Mouse (Mus musculus) c-Kit-positive CD71-positive TER-119-positive erythroid progenitor cells, embryonic 14.5 days (primary cell): ENCODE data around the gene Arfgap1.

Source experiments
- DNase-seq: peaks from one replicate; pipeline ENCODE4 v3.0.0-alpha.2; 2013; ENCODE audit warnings: low spot score

The Arfgap1 gene

DNA sequence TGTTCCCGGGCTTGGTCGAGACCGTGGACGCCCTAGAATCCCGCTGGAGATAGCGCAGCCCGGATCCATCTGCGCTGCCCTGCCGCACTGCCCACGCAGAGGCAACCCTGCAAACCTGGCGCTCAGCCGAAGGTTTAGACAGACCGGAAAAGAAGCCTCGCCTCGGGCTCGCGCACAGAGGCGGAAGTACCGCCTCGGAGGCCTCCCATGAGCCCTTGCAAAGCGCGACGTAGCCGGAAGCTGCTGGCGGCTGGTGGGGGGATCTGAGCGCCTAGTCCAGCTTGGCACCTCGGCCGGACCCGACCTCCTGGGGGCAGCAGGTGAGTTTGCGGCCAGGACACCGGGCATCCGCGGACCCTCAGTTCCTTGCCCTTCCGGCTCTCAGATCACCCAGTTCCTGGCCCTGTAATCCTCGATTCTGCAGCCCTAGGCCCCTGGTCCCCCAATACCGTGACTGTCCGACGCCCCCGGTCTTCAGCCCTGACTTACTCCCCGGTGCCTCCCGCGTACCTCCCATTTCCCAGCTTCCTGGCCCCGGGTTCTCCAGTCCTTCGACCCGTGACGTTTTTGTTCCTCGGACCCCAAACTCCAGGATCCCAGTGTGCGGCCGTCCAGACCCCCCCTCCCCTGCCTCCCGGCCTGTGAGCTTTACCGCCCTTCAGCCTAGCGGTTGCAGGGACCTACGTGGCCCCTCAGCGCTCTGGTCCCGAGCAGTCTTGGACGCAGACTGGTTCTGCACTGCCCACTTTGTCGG is at the start of gene Arfgap1:
Arfgap1 (plus strand) TSS at position 216 of the 754 bp plus-strand sequence.
- DNase-seq = peak; percentile 81

DNA sequence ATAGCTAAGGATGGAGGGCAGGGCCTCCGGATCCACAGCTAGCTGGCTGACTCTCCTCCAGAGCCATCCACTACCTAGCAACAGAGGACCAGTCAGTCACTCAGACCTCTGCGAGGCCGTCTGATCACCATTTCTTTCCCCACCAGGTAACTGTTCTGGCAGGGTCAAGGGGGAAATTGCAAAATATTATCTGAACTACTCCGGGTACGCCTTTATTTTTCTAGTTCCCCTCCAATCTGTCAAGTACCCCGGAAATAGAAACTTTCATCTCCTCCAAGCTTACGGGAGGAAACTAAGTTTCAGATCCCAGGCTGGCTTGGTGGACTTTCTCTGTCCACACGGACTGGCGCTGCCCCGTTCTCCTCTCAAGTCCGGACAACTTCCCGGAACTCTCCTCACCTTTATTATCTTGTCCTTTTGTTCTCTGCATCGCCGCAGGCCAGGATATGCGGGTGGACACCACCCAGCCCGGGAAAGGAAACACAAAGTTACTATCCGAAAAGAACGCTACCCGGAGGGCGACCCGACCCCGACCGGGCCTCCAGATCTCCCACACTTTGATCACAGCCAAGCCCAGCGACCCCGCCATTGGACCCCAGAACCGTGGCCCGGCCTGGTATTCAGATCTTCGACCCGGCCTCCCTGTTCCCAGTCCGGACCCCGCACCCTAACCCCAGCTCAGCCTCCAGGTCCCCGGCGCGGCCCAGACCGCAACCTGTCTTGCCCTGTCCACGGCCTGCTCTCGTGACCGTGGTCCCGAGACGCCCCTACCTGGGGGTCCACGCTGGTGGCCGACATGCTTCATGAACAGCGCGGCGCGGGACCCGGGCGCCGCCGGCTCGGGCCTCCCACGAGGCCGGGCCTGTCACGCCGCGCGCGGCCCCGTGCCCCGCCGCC is 46.9 kb upstream of the Arfgap1 start:
- DNase-seq = no peak

GRCm38 (mm10) chr2:180920810-180921400 is 46.1 kb upstream of the Arfgap1 start, which contains the start of gene Ythdf1:
Gene Ythdf1, minus strand, starts transcription at chr2:180920949.
- DNase-seq = peak; percentile 96

DNA sequence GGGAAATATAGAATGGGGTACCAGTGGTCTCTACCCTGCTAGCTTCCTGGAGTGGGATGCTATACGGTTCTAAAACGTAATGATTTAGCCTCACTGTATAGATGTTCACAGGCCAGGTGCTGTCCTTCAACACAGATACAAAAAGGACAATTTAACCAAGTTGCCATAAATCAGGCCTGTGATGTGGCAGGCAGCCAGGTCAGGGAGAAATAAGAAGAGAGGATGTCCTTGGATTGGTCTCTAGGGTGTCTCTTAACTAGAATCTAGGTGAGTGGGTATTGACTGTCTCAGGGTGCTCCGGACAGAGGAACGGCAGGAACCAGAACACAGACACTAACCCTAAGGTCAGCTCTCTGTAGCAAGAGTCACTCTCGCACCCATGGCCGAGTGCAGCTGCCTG is 44.3 kb upstream of the Arfgap1 start:
- no peak for DNase-seq

DNA sequence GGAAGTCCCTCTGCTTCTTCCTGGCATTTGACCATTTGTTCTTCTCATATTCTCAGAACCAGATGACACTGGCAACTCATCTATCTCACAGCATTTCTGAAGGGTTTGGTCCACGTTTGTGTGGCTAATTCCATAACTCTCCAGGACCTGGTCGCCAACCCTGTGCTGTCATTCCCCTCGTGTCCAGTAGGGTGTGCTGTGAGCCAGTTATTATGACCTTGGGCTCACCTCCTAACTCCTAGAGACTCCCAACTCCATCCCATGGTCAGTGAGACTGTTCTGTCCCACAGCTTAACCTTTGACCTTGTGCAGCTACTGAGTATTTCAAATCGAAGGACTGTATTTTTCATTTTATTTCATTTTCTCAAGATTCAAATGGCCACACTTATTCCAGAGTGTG is 41.8 kb upstream of the Arfgap1 start:
- DNase-seq = peak; percentile 64

DNA sequence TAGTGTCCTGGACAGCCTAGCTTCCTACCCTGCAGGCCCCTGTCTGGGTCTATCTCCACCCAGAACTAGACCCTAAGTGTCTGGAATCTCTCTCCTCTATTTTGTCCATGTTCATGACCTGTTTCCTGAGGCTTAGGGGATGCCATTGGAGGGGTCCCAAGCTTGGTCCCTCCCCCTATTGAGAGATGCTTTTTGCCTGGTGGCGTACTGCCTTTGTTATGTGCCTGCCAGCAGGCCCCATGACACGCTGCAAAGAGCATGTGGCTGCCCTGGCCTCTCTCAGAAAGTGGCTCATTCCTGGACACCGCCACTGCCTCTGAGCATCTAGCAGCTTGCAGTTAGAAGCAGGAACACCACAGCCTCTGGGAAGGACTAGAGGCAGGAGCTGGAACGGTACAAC is 38.3 kb upstream of the Arfgap1 start, which contains the start of gene Birc7:
Birc7 (plus strand) TSS at position 301 of the 400 bp plus-strand sequence.
- no peak for DNase-seq

DNA sequence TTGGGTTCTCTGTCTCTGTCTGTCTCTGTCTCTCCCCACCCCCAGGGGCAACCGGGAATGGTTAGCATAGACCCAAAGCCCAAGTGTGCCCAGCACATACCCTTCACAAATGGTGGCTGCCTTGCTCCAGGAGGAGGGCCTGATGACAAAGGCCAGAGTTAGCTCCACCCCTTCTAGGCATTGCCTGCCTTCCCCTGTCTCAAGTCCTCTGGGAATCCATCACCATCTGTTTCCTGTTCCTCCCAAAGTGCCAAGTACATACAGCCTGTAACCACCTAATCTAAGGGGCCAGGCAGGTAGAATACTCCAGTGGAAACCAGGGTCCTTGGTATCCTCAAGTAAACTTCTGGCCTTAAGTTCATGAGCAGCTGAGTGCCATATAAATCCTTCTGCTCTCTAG is 34.6 kb upstream of the Arfgap1 start:
- DNase-seq = no peak

GRCm38 (mm10) chr2:180940187-180940586 is 26.8 kb upstream of the Arfgap1 start:
- DNase-seq = no peak

DNA sequence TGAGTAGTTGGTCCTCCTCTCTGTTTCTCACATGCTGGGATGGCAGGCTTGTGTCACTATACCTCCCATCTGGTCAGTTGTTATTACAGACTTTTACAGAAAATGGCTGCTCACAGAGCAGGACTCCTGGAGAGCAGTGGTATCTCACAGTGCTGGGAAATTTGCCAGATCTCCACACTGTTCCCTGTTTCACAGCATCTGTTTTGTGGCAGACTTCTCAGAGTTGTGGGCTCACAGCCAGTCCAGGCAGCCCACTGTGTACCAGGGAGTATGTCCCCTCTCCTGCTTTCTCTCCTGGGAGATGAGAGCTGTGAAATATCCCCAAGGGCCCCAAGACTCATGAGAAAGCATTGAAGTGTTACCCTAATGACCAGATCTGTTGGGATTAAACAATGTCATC is 25.2 kb upstream of the Arfgap1 start:
- DNase-seq = no peak

DNA sequence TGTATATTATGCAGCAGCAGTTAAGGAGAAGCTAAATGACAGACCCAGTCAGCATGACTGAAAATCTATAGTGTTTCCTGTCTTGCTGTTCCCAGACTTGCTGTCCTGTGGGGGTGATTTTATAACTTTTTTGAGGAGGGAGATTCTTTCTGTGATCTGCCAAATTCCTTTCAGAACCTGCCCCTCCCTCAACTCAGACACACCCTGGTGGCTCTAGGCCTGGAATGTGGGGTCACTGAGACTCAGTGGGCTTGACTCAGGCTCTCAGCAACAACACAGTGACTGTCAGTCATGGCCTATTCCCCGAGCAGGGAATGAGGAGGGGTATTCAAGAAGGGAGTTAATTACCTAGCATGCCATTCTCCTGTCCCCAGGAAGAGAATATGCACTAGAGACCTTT is 17.1 kb upstream of the Arfgap1 start:
- no peak for DNase-seq

- DNase-seq = no peak
These were observed 14.3 kb upstream of the Arfgap1 start for GRCm38 (mm10) chr2:180952731-180953171.

DNA sequence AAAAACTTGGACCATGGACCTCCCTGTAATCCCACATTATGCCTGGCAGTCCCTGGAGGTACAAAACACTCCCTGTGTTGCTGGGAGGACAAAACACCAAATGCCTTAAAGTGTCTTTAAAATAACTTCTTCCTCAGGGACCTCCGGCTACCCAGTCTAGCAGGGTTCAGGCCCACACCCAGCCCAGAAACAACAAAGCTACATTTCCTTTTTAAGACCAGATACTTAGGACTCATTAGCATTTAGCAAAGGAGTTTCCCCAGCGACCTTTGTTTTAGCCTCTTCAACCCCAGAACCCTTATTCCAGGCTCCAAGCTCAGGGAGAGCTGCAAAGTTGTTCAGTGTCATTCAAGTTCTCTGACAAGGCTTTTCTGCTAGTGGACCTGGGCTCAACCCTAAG is 13.4 kb upstream of the Arfgap1 start:
- DNase-seq = no peak

DNA sequence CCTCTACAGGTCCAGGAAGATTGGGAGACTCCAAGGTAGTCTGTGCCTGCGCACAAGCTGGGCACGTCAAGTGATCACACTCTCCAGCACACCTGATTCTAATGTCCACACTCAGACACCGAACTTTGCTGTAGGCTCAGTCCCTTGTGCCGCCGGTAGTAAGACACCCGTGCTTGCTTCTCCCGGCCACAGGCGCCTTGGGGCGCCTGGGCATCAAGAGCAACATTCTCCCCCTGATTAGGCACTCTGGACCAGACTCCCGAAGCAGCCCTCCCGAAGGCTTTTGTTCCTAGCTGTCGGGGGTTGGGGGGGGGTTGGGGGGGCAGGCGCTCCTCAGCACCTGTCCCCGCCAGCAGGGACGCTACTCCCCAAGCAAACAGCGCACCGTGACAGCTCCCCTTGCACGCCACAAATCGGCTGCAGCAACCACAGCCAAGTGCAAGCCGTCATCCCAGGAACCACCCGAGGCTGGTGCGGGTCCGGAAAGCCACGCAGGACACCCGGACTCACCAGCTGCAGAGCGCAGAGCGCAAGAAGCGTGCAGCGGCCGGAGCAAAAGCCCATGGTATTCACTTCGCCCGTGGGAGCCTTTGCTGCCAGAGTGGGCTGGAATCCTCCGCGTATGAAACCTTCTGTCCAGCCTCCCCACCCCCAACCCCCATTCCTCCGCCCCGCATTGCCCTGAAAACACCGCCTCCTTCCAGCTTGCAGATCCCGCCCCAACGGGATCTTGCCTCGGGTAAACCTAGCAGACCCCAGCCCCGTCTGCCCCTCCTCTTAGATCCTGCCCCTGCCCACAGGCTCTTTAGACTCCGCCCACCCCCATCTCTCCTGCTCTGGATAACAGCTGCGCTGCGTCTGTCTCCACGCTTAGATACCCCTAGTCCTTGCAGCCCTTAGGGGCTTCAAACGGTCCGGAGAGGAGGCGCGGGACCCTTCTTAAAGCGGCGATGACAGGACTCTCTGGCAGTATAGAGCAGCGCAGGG is 12.7 kb upstream of the Arfgap1 start, which contains the start of gene Nkain4:
Nkain4 (minus strand) TSS at position 639 of the 987 bp plus-strand sequence.
- DNase-seq = no peak

DNA sequence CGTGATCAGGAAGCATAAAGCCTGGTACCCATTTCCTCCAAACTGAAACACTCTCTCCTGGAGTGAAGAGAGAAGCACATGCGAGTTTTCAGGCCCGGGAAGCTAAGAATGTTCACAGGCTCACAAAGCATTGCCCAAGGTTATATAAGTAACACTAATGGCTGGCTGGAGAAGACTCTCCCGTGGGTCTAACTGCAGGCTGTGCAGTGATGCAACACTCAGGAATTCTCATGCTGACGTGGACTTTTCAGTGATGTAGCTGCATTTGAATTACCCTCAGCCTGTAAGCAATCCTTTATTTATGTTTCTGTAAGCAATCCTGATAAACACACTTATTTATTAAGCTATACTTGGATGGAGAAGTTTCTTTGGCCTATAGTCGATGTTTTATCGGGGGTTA is 7.4 kb upstream of the Arfgap1 start:
- DNase-seq = no peak

DNA sequence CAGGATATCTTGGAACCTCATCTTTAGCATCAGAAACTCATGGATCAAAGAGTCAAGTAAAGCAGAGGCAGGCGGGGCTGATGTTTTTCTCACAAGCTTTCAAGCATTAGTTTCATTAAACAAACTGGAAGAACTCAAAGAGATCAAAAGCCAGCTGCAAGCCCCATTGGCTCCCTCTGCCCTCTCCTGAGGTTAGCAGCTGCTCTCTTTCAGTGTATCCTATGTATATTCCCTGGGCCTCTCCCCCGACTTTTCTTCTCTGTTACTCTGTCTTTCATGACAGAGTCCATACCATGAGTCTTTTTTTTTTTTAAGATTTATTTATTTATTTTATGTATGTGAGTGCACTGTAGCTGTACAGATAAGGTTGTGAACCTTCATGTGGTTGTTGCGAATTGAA is 6.8 kb upstream of the Arfgap1 start:
- DNase-seq = no peak

DNA sequence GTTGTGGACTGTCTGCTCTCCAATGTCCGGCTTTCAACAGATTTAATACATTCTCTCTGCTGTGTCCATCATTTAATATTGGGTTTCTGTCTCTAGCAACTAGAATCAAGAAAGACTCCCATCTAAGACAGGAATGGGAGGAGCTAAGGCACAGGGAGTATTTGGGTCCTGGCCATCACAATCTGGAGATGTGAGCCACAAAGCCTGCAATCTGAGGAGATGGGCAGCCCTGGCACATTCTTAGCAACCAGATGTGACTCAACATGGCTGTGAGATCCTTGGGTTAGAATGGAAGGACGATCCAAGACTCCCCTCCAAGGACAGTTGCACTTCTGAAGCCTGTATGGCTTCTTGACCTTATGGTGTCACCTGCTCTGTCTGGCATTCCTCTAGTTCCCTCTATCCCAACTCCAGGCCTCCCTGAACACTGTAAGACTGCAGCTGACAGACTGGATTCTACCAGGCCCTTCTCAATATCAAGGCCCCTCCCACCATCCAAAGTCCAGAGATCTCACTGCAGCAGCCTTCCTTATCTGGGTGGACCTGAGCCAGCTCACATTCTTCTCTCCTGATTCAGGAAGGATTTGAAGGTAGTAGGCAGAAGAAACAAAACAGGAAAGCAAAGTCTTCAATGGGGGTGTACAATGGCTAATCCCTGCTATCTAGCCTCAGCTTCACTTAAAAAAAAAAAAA is 4.3 kb upstream of the Arfgap1 start:
- DNase-seq = no peak

DNA sequence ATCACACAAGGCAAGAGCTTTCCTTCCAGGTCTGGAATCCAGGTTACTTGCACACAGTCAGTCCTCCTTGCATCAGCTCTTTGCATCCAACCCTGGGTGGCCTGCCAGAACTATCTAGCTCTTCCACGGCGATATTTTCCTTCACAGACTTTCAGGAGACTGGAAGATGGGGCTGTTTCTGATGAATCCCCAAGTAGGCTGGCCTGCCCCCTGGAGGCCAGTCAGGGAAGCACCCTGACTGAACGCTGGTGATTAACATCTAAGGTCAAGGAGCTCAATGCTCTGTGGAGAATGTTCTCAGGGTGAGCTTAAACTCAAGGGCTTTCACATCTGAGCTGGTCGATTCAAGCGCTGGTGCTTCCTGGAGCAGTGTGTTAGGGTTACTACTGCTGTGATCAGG is 3.1 kb upstream of the Arfgap1 start:
- peak; percentile 68 for DNase-seq

DNA sequence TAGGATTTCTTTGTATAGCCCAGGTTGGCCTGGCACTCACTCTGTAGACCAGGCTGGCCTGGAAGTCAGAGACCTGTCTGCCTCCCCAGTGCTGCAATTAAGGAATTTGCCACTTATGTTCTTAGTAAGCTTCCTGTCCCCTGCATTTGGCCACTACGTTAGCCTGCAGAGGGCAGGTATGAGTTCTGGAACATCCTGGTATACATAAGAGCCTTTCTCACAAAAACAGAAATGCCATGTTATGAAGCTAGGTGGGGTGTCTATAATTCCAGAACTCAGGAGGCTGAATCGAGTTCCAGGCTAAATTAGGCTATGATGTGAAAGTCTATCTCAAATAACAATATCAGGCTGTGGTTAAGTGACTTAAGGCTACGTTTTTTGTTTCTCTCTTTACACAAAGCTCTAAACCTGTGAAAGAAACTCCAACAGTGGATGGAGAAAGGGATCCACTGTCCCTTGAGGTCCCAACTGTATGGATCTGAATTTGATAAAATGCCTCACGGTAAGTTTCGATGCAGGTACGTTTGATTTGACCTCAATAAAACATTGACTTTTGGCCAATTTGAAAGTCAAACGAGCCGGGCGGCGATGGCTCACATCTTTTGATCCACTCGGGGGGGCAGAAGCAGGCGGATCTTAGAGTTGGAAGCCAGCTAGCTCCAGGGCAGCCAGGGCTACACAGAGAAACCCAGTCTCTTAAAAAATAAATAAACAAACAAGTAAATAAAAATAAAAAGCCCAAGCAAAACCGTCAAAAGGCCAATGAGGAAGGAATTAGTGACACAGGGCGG is 738 bp upstream of the Arfgap1 start:
- peak; percentile 23 for DNase-seq

- DNase-seq = no peak
These were observed 14.1 kb downstream of the Arfgap1 start for GRCm38 (mm10) chr2:180981133-180981532.

DNA sequence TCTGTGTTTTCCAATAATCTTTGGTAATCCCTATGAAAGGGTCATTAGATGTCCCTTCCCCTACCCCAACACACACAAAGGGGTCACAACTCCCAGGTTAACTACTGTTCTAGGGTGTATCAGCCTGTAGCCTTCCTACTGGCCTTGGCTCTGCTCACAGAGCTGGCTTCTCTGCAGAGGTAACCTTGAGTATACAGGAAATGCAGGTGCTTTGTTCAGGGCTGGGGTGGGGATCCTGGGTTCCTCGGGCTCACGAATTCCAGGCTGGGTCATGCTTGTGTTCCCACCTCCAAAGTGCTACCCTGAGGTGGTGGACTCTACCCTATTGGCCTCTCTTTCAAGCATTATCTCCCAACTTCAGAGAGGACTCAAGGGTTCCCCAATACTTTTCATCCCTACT is 18.6 kb downstream of the Arfgap1 start:
- DNase-seq = no peak
